Mouse (Mus musculus): ENCODE data around the gene Ttc38. TPM values are rescaled to one million over a fixed set of nuclear protein-coding genes. Genes with fewer than 3 reads are reported as not detected.
A peak's percentile ranks its signal among the peaks of the same experiment; 100 is the strongest.
"Not testable (repeated sequence)": the region's sequence is repeated elsewhere in the genome, so short reads cannot be mapped to it uniquely, and the experiment has no call there.

Gene Ttc38
- polyA plus RNA-seq, 1 experiment from 2014 or later, result 3.1 TPM

- no peak overlapping the region for H3K27ac ChIP-seq
- ATAC-seq (ENCODE audit: low FRiP score) (no peak), DNase-seq (ENCODE audit: low spot score) (no peak)
- H3K4me1 ChIP-seq (replicated peaks; ENCODE audit: control insufficient read depth, insufficient read depth, low read length), result no peaks in the 10 kb centered on the region
- no peaks in the 10 kb centered on the region for H3K36me3 ChIP-seq (replicated peaks; ENCODE audit: control insufficient read depth, insufficient read depth)
- 96% methylated on average over 5 of the region's 5 CpGs for WGBS
- no peaks in the 10 kb centered on the region for H3K27me3 ChIP-seq (ENCODE audit: control insufficient read depth, insufficient read depth, low read length)
- H3K9me3 ChIP-seq (ENCODE audit: control insufficient read depth, low read length), result no peaks in the 10 kb centered on the region
- H3K9ac ChIP-seq, result no peak overlapping the region
- no peak overlapping the region for H3K4me2 ChIP-seq (replicated peaks)
- no peak overlapping the region for H3K4me3 ChIP-seq (replicated peaks; ENCODE audit: low read length)
Measured at GRCm38 (mm10) chr15:85836887-85837286, 4.8 kb downstream of the Ttc38 start.

- Histone ChIP-seq H3K4me2 (replicated peaks) (no peak overlapping the region), H3K4me1 (replicated peaks; ENCODE audit: control insufficient read depth, insufficient read depth, low read length) (no peaks in the 10 kb centered on the region)
- 36% methylated on average over 6 of the region's 6 CpGs for WGBS
Measured at GRCm38 (mm10) chr15:85840983-85841382, 8.9 kb downstream of the Ttc38 start.

GRCm38 (mm10) chr15:85841796-85842360, 9.8 kb downstream of the Ttc38 start:
- DNase-seq (ENCODE audit: low spot score), result no peak

More at GRCm38 (mm10) chr15:85840983-85841382, 8.9 kb downstream of the Ttc38 start:
- DNase-seq (ENCODE audit: low spot score) (no peak), ATAC-seq (ENCODE audit: low FRiP score) (no peak)
- H3K9ac ChIP-seq, result no peak overlapping the region
- H3K4me3 ChIP-seq (replicated peaks; ENCODE audit: low read length), result no peak overlapping the region
- H3K9me3 ChIP-seq (ENCODE audit: control insufficient read depth, low read length), result no peaks in the 10 kb centered on the region
- H3K27ac ChIP-seq, result no peak overlapping the region
- H3K36me3 ChIP-seq (replicated peaks; ENCODE audit: control insufficient read depth, insufficient read depth), result no peaks in the 10 kb centered on the region
- no peaks in the 10 kb centered on the region for H3K27me3 ChIP-seq (ENCODE audit: control insufficient read depth, insufficient read depth, low read length)

GRCm38 (mm10) chr15:85845071-85845470, 13.0 kb downstream of the Ttc38 start:
- no peaks in the 10 kb centered on the region for H3K9me3 ChIP-seq (ENCODE audit: control insufficient read depth, low read length)
- no peak overlapping the region for H3K27ac ChIP-seq
- DNase-seq (ENCODE audit: low spot score), result no peak
- no peak overlapping the region for H3K4me2 ChIP-seq (replicated peaks)
- H3K4me3 ChIP-seq (replicated peaks; ENCODE audit: low read length), result no peak overlapping the region
- H3K9ac ChIP-seq, result no peak overlapping the region
- ATAC-seq (ENCODE audit: low FRiP score), result no peak
- H3K4me1 ChIP-seq (replicated peaks; ENCODE audit: control insufficient read depth, insufficient read depth, low read length), result no peaks in the 10 kb centered on the region
- H3K36me3 ChIP-seq (replicated peaks; ENCODE audit: control insufficient read depth, insufficient read depth), result no peaks in the 10 kb centered on the region
- no peaks in the 10 kb centered on the region for H3K27me3 ChIP-seq (ENCODE audit: control insufficient read depth, insufficient read depth, low read length)

More at GRCm38 (mm10) chr15:85841796-85842360, 9.8 kb downstream of the Ttc38 start:
- 74% methylated on average over 5 of the region's 5 CpGs for WGBS
- Histone ChIP-seq H3K27ac (no peak overlapping the region), H3K4me3 (replicated peaks; ENCODE audit: low read length) (no peak overlapping the region), H3K27me3 (ENCODE audit: control insufficient read depth, insufficient read depth, low read length) (no peaks in the 10 kb centered on the region), H3K4me2 (replicated peaks) (no peak overlapping the region), H3K9me3 (ENCODE audit: control insufficient read depth, low read length) (no peaks in the 10 kb centered on the region), H3K9ac (no peak overlapping the region), H3K4me1 (replicated peaks; ENCODE audit: control insufficient read depth, insufficient read depth, low read length) (no peaks in the 10 kb centered on the region), H3K36me3 (replicated peaks; ENCODE audit: control insufficient read depth, insufficient read depth) (no peaks in the 10 kb centered on the region)
- ATAC-seq (ENCODE audit: low FRiP score), result no peak

- ATAC-seq (ENCODE audit: low FRiP score), result no peak
- Histone ChIP-seq H3K36me3 (replicated peaks; ENCODE audit: control insufficient read depth, insufficient read depth) (no peaks in the 10 kb centered on the region), H3K27me3 (ENCODE audit: control insufficient read depth, insufficient read depth, low read length) (no peaks in the 10 kb centered on the region), H3K27ac (no peak overlapping the region), H3K4me1 (replicated peaks; ENCODE audit: control insufficient read depth, insufficient read depth, low read length) (no peaks in the 10 kb centered on the region), H3K9me3 (ENCODE audit: control insufficient read depth, low read length) (no peaks in the 10 kb centered on the region), H3K4me2 (replicated peaks) (no peak overlapping the region), H3K9ac (no peak overlapping the region), H3K4me3 (replicated peaks; ENCODE audit: low read length) (no peak overlapping the region)
- WGBS, result 84% methylated on average over 12 of the region's 12 CpGs
- DNase-seq (ENCODE audit: low spot score), result no peak
Measured at GRCm38 (mm10) chr15:85851656-85852392, 19.7 kb downstream of the Ttc38 start.

- Histone ChIP-seq H3K36me3 (replicated peaks; ENCODE audit: control insufficient read depth, insufficient read depth) (no peaks in the 10 kb centered on the region), H3K27ac (peak overlapping the region; percentile 55), H3K9me3 (ENCODE audit: control insufficient read depth, low read length) (no peaks in the 10 kb centered on the region), H3K4me3 (replicated peaks; ENCODE audit: low read length) (peak overlapping the region; percentile 38), H3K27me3 (ENCODE audit: control insufficient read depth, insufficient read depth, low read length) (no peaks in the 10 kb centered on the region), H3K4me1 (replicated peaks; ENCODE audit: control insufficient read depth, insufficient read depth, low read length) (peaks cover 12% of the 10 kb centered on the region; the same call in 1 of the 2 replicates), H3K9ac (peak overlapping the region; percentile 58), H3K4me2 (replicated peaks) (peak overlapping the region; percentile 68)
- 0 out of 2 replicates have a peak, but pooled peaks have one; percentile 13 for ATAC-seq (ENCODE audit: low FRiP score)
- WGBS, result 8% methylated on average over 15 of the region's 15 CpGs
- DNase-seq (ENCODE audit: low spot score), result no peak
Measured at GRCm38 (mm10) chr15:85858980-85859489, 26.9 kb downstream of the Ttc38 start.

- Histone ChIP-seq H3K4me1 (replicated peaks; ENCODE audit: control insufficient read depth, insufficient read depth, low read length) (peaks cover 12% of the 10 kb centered on the region; the same call in 1 of the 2 replicates), H3K4me3 (replicated peaks; ENCODE audit: low read length) (peak within 1 kb of the TSS; percentile 38), H3K36me3 (replicated peaks; ENCODE audit: control insufficient read depth, insufficient read depth) (no peaks in the 10 kb centered on the region), H3K9ac (peak within 1 kb of the TSS; percentile 58), H3K27ac (peak within 1 kb of the TSS; percentile 55), H3K9me3 (ENCODE audit: control insufficient read depth, low read length) (no peaks in the 10 kb centered on the region), H3K27me3 (ENCODE audit: control insufficient read depth, insufficient read depth, low read length) (no peaks in the 10 kb centered on the region), H3K4me2 (replicated peaks) (peak within 1 kb of the TSS; percentile 68)
- under 1% methylated on average over 42 of the region's 42 CpGs for WGBS
- DNase-seq (ENCODE audit: low spot score) (peak; percentile 95), ATAC-seq (ENCODE audit: low FRiP score) (peak; percentile 97)
Measured at GRCm38 (mm10) chr15:85859490-85860031, 27.5 kb downstream of the Ttc38 start, which contains the start of gene Gtse1. Gene Gtse1 (plus strand): TSS chr15:85859745.

GRCm38 (mm10) chr15:85865913-85866312, 33.8 kb downstream of the Ttc38 start:
- 90% methylated on average over 7 of the region's 7 CpGs for WGBS

GRCm38 (mm10) chr15:85867696-85868095, 35.6 kb downstream of the Ttc38 start:
- no peaks in the 10 kb centered on the region for H3K4me1 ChIP-seq (replicated peaks; ENCODE audit: control insufficient read depth, insufficient read depth, low read length)
- H3K9me3 ChIP-seq (ENCODE audit: control insufficient read depth, low read length), result no peaks in the 10 kb centered on the region
- no peaks in the 10 kb centered on the region for H3K27me3 ChIP-seq (ENCODE audit: control insufficient read depth, insufficient read depth, low read length)
- H3K36me3 ChIP-seq (replicated peaks; ENCODE audit: control insufficient read depth, insufficient read depth), result 0 out of 2 replicates have a peak, but pooled peaks cover 10% of the 10 kb centered on the region
- H3K27ac ChIP-seq, result no peak overlapping the region
- WGBS, result 51% methylated on average over 6 of the region's 6 CpGs
- H3K4me2 ChIP-seq (replicated peaks), result no peak overlapping the region
- no peak overlapping the region for H3K9ac ChIP-seq
- DNase-seq (ENCODE audit: low spot score) (peak; percentile 78), ATAC-seq (ENCODE audit: low FRiP score) (no peak)
- no peak overlapping the region for H3K4me3 ChIP-seq (replicated peaks; ENCODE audit: low read length)

More at GRCm38 (mm10) chr15:85865913-85866312, 33.8 kb downstream of the Ttc38 start:
- DNase-seq (ENCODE audit: low spot score); ATAC-seq (ENCODE audit: low FRiP score); H3K9ac ChIP-seq; H3K36me3 ChIP-seq (replicated peaks; ENCODE audit: control insufficient read depth, insufficient read depth); H3K4me3 ChIP-seq (replicated peaks; ENCODE audit: low read length); H3K27ac ChIP-seq; H3K9me3 ChIP-seq (ENCODE audit: control insufficient read depth, low read length); H3K27me3 ChIP-seq (ENCODE audit: control insufficient read depth, insufficient read depth, low read length); H3K4me2 ChIP-seq (replicated peaks); H3K4me1 ChIP-seq (replicated peaks; ENCODE audit: control insufficient read depth, insufficient read depth, low read length): not testable (repeated sequence)
